Comparison of ENCODE assay signal across 8 mouse cellular contexts in genomic region chr7:43466099-43466694, GRCm38 (mm10). TPM values are rescaled to one million over a fixed set of nuclear protein-coding genes. Genes with fewer than 3 reads are reported as not detected.
A peak's percentile ranks its signal among the peaks of the same experiment; 100 is the strongest.
DNase-seq lines count a peak whose midpoint lies in the region; ATAC-seq and TF ChIP-seq lines count a peak whose summit lies in the region.

No protein-coding gene starts in this region.

- H3ac ChIP-seq in C2C12 (ENCODE audit: control insufficient read depth, insufficient read length, low read depth), result peak overlapping the region; percentile 61
- no peak overlapping the region for H3ac ChIP-seq in myocyte (ENCODE audit: control insufficient read depth, insufficient read length)

- peak; percentile 38; the same call in 1 of the 2 replicates for TF ChIP-seq POLR2A in bone marrow, adult 2 months (IDR thresholded peaks at IDR 0.05; ENCODE audit: borderline replicate concordance, control insufficient read depth, low read depth, low read length)
- TF ChIP-seq POLR2A in myocyte (IDR thresholded peaks at IDR 0.05; ENCODE audit: insufficient read length, low read depth), result no peak

- no peaks in the 10 kb centered on the region for H3K79me3 ChIP-seq in C2C12 (ENCODE audit: low read depth)

- H3K9me3 ChIP-seq in embryonic facial prominence, embryonic 15.5 days (replicated peaks), result no peaks in the 10 kb centered on the region
- H3K9me3 ChIP-seq in heart, embryonic 10.5 days, result no peaks in the 10 kb centered on the region
- no peaks in the 10 kb centered on the region for H3K9me3 ChIP-seq in kidney, embryonic 14.5 days (ENCODE audit: control insufficient read depth, low read length)
- no peaks in the 10 kb centered on the region for H3K9me3 ChIP-seq in liver, embryonic 12.5 days (replicated peaks)

- H3K9ac ChIP-seq in embryonic facial prominence, embryonic 15.5 days, result peak overlapping the region; percentile 28
- H3K9ac ChIP-seq in kidney, embryonic 14.5 days (ENCODE audit: low read depth, low read length), result peak overlapping the region; percentile 40; the same call in 1 of the 2 replicates
- peak overlapping the region; percentile 53 for H3K9ac ChIP-seq in liver, embryonic 12.5 days

- peak; percentile 96 for TF ChIP-seq CTCF in C2C12 (IDR thresholded peaks at IDR 0.05; ENCODE audit: control insufficient read depth, insufficient read depth, insufficient read length)
- peak; percentile 91 for TF ChIP-seq CTCF in bone marrow, adult 2 months (IDR thresholded peaks at IDR 0.05; ENCODE audit: control insufficient read depth, insufficient read depth, low read length)

- no peaks in the 10 kb centered on the region for H3K27me3 ChIP-seq in C2C12 (ENCODE audit: control insufficient read depth, insufficient read depth, insufficient read length)
- 0 out of 2 replicates have a peak, but pooled peaks cover 9% of the 10 kb centered on the region for H3K27me3 ChIP-seq in embryonic facial prominence, embryonic 15.5 days
- peaks cover 41% of the 10 kb centered on the region for H3K27me3 ChIP-seq in heart, embryonic 10.5 days (ENCODE audit: insufficient read depth, poor library complexity, severe bottlenecking)
- no peaks in the 10 kb centered on the region for H3K27me3 ChIP-seq in kidney, embryonic 14.5 days (ENCODE audit: control insufficient read depth, insufficient read depth, low read length)
- H3K27me3 ChIP-seq in liver, embryonic 12.5 days (replicated peaks), result peaks cover 24% of the 10 kb centered on the region
- H3K27me3 ChIP-seq in myocyte (ENCODE audit: control insufficient read depth, insufficient read depth, insufficient read length), result no peaks in the 10 kb centered on the region
- H3K27me3 ChIP-seq in splenic B cell, adult 2 months (ENCODE audit: control insufficient read depth, insufficient read depth, low read length, poor library complexity, severe bottlenecking), result no peaks in the 10 kb centered on the region

- H3K4me3 ChIP-seq in C2C12 (ENCODE audit: insufficient read depth, poor library complexity, severe bottlenecking), result peak overlapping the region; percentile 38
- peak overlapping the region; percentile 74 for H3K4me3 ChIP-seq in bone marrow, adult 2 months (replicated peaks; ENCODE audit: control insufficient read depth, low read depth, low read length)
- H3K4me3 ChIP-seq in embryonic facial prominence, embryonic 15.5 days (replicated peaks), result peak overlapping the region; percentile 54
- H3K4me3 ChIP-seq in heart, embryonic 10.5 days, result peak overlapping the region; percentile 59
- H3K4me3 ChIP-seq in kidney, embryonic 14.5 days (ENCODE audit: low read length), result peak overlapping the region; percentile 45
- H3K4me3 ChIP-seq in liver, embryonic 12.5 days, result peak overlapping the region; percentile 57
- peak overlapping the region; percentile 32 for H3K4me3 ChIP-seq in myocyte

- peak overlapping the region; percentile 61 for H3K27ac ChIP-seq in bone marrow, adult 2 months (ENCODE audit: control insufficient read depth, insufficient read depth, low read depth, low read length, poor library complexity)
- H3K27ac ChIP-seq in embryonic facial prominence, embryonic 15.5 days (replicated peaks), result peak overlapping the region; percentile 49; the same call in 1 of the 2 replicates
- peak overlapping the region; percentile 36; the same call in 1 of the 2 replicates for H3K27ac ChIP-seq in heart, embryonic 10.5 days
- no peak overlapping the region for H3K27ac ChIP-seq in kidney, embryonic 14.5 days (ENCODE audit: low read depth, low read length)
- H3K27ac ChIP-seq in liver, embryonic 12.5 days, result no peak overlapping the region

- DNase-seq in heart, embryonic 10.5 days (ENCODE audit: low spot score), result peak; percentile 89
- peak; percentile 86 for DNase-seq in splenic B cell, adult 2 months (ENCODE audit: low read depth, low spot score)

- H3K36me3 ChIP-seq in C2C12 (ENCODE audit: control insufficient read depth, insufficient read depth) (no peaks in the 10 kb centered on the region), myocyte (ENCODE audit: control insufficient read depth, insufficient read depth) (no peaks in the 10 kb centered on the region)
- H3K36me3 ChIP-seq in embryonic facial prominence, embryonic 15.5 days, result no peaks in the 10 kb centered on the region
- H3K36me3 ChIP-seq in heart, embryonic 10.5 days, result no peaks in the 10 kb centered on the region
- H3K36me3 ChIP-seq in kidney, embryonic 14.5 days (ENCODE audit: control insufficient read depth, insufficient read depth, low read length), result no peaks in the 10 kb centered on the region
- no peaks in the 10 kb centered on the region for H3K36me3 ChIP-seq in liver, embryonic 12.5 days
- H3K36me3 ChIP-seq in splenic B cell, adult 2 months (ENCODE audit: control insufficient read depth, insufficient read depth, low read length, poor library complexity, severe bottlenecking), result no peaks in the 10 kb centered on the region

- peaks cover 2% of the 10 kb centered on the region for H3K4me1 ChIP-seq in bone marrow, adult 2 months (ENCODE audit: control insufficient read depth, insufficient read depth, low read length)
- peaks cover 14% of the 10 kb centered on the region for H3K4me1 ChIP-seq in embryonic facial prominence, embryonic 15.5 days
- peaks cover 19% of the 10 kb centered on the region for H3K4me1 ChIP-seq in heart, embryonic 10.5 days
- H3K4me1 ChIP-seq in kidney, embryonic 14.5 days (ENCODE audit: control insufficient read depth, insufficient read depth, low read length), result no peaks in the 10 kb centered on the region
- H3K4me1 ChIP-seq in liver, embryonic 12.5 days, result peaks cover 22% of the 10 kb centered on the region

- peak overlapping the region; percentile 97 for H3K4me2 ChIP-seq in embryonic facial prominence, embryonic 15.5 days (replicated peaks)
- peak overlapping the region; percentile 86 for H3K4me2 ChIP-seq in kidney, embryonic 14.5 days (replicated peaks; ENCODE audit: low read depth, low read length)
- peak overlapping the region; percentile 89 for H3K4me2 ChIP-seq in liver, embryonic 12.5 days
- H3K4me2 ChIP-seq in myocyte (ENCODE audit: low read depth), result peak overlapping the region; percentile 97

- WGBS in bone marrow, adult 2 months, result under 1% methylated on average over 33 of the region's 33 CpGs
- WGBS in embryonic facial prominence, embryonic 15.5 days, result under 1% methylated on average over 33 of the region's 33 CpGs
- WGBS in heart, embryonic 10.5 days, result under 1% methylated on average over 33 of the region's 33 CpGs
- under 1% methylated on average over 33 of the region's 33 CpGs for WGBS in kidney, embryonic 14.5 days
- under 1% methylated on average over 30 of the region's 33 CpGs for WGBS in liver, embryonic 12.5 days (ENCODE audit: insufficient replicate concordance)

- H3K79me2 ChIP-seq in C2C12 (ENCODE audit: control insufficient read depth, insufficient read depth), result no peaks in the 10 kb centered on the region
- H3K79me2 ChIP-seq in myocyte (ENCODE audit: control insufficient read depth, insufficient read depth), result no peaks in the 10 kb centered on the region

- peak; percentile 64 for ATAC-seq in embryonic facial prominence, embryonic 15.5 days (ENCODE audit: insufficient number of reproducible peaks, low FRiP score, low TSS enrichment, low read depth)
- peak; percentile 67 for ATAC-seq in kidney, embryonic 14.5 days (ENCODE audit: low FRiP score, low TSS enrichment)
- peak; percentile 53 for ATAC-seq in liver, embryonic 12.5 days

RNA-seq across cellular contexts. Expression of gene Vsig10l, which starts 3.2 kb away (rescaled TPM):
- 1.2 TPM for polyA plus RNA-seq in C2C12 (2012; fragmentation: generic; extraction: Trizol)
- polyA plus RNA-seq in bone marrow, adult 2 months (2011; ENCODE audit: insufficient read depth, insufficient read length, low replicate concordance, missing spikeins), result 1.9 and 5.7 TPM in 2 replicates
- polyA plus RNA-seq in embryonic facial prominence, embryonic 15.5 days (2015; fragmentation: Nextera tagmentation; extraction: Ambion mirVana), result 13.6 and 15.3 TPM in 2 replicates
- 1.4 and 1.5 TPM in 2 replicates for polyA plus RNA-seq in heart, embryonic 10.5 days (2016; fragmentation: Nextera tagmentation; extraction: Ambion mirVana)
- polyA plus RNA-seq in kidney, embryonic 14.5 days (2014; fragmentation: Nextera tagmentation; extraction: Ambion mirVana), result 2.9 and 3.6 TPM in 2 replicates
- 1.2 and 2.3 TPM in 2 replicates for polyA plus RNA-seq in liver, embryonic 12.5 days (2016; fragmentation: Nextera tagmentation; extraction: Ambion mirVana)
- 0.73 TPM for polyA plus RNA-seq in myocyte (2012; fragmentation: generic; extraction: Trizol)

RNA-seq across cellular contexts. Expression of gene Gm45233, which starts 22.3 kb away (rescaled TPM):
- polyA plus RNA-seq in C2C12 (2012; fragmentation: generic; extraction: Trizol) (0.09 TPM), myocyte (2012; fragmentation: generic; extraction: Trizol) (0.12 TPM)
- polyA plus RNA-seq in bone marrow, adult 2 months (2011; ENCODE audit: insufficient read depth, insufficient read length, low replicate concordance, missing spikeins), result not detected in 2 replicates
- polyA plus RNA-seq in embryonic facial prominence, embryonic 15.5 days (2015; fragmentation: Nextera tagmentation; extraction: Ambion mirVana), result 0.26 and 0.94 TPM in 2 replicates
- polyA plus RNA-seq in heart, embryonic 10.5 days (2016; fragmentation: Nextera tagmentation; extraction: Ambion mirVana), result not detected in 2 replicates
- polyA plus RNA-seq in kidney, embryonic 14.5 days (2014; fragmentation: Nextera tagmentation; extraction: Ambion mirVana), result 0.27 TPM in 1 of 2 replicates, not detected in the other
- polyA plus RNA-seq in liver, embryonic 12.5 days (2016; fragmentation: Nextera tagmentation; extraction: Ambion mirVana), result 0.26 and 0.59 TPM in 2 replicates

RNA-seq across cellular contexts. Expression of gene Etfb, which starts 22.3 kb away (rescaled TPM):
- polyA plus RNA-seq in C2C12 (2012; fragmentation: generic; extraction: Trizol) (296 TPM), myocyte (2012; fragmentation: generic; extraction: Trizol) (244 TPM)
- 149 and 240 TPM in 2 replicates for polyA plus RNA-seq in bone marrow, adult 2 months (2011; ENCODE audit: insufficient read depth, insufficient read length, low replicate concordance, missing spikeins)
- polyA plus RNA-seq in embryonic facial prominence, embryonic 15.5 days (2015; fragmentation: Nextera tagmentation; extraction: Ambion mirVana), result 258 and 284 TPM in 2 replicates
- 505 and 580 TPM in 2 replicates for polyA plus RNA-seq in heart, embryonic 10.5 days (2016; fragmentation: Nextera tagmentation; extraction: Ambion mirVana)
- 323 and 358 TPM in 2 replicates for polyA plus RNA-seq in kidney, embryonic 14.5 days (2014; fragmentation: Nextera tagmentation; extraction: Ambion mirVana)
- polyA plus RNA-seq in liver, embryonic 12.5 days (2016; fragmentation: Nextera tagmentation; extraction: Ambion mirVana), result 238 and 249 TPM in 2 replicates

RNA-seq across cellular contexts. Expression of gene Iglon5, which starts 23.7 kb away (rescaled TPM):
- 1.8 TPM for polyA plus RNA-seq in C2C12 (2012; fragmentation: generic; extraction: Trizol)
- polyA plus RNA-seq in bone marrow, adult 2 months (2011; ENCODE audit: insufficient read depth, insufficient read length, low replicate concordance, missing spikeins), result not detected in 2 replicates
- polyA plus RNA-seq in embryonic facial prominence, embryonic 15.5 days (2015; fragmentation: Nextera tagmentation; extraction: Ambion mirVana), result 1.1 and 1.5 TPM in 2 replicates
- polyA plus RNA-seq in heart, embryonic 10.5 days (2016; fragmentation: Nextera tagmentation; extraction: Ambion mirVana), result 0.20 TPM in 1 of 2 replicates, not detected in the other
- polyA plus RNA-seq in kidney, embryonic 14.5 days (2014; fragmentation: Nextera tagmentation; extraction: Ambion mirVana), result 0.72 and 0.84 TPM in 2 replicates
- 0.05 TPM in 1 of 2 replicates, not detected in the other for polyA plus RNA-seq in liver, embryonic 12.5 days (2016; fragmentation: Nextera tagmentation; extraction: Ambion mirVana)
- polyA plus RNA-seq in myocyte (2012; fragmentation: generic; extraction: Trizol), result 4.9 TPM

RNA-seq across cellular contexts. Expression of gene Cldnd2, which starts 25.6 kb away (rescaled TPM):
- polyA plus RNA-seq in C2C12 (2012; fragmentation: generic; extraction: Trizol), result not detected
- 2.0 and 4.7 TPM in 2 replicates for polyA plus RNA-seq in bone marrow, adult 2 months (2011; ENCODE audit: insufficient read depth, insufficient read length, low replicate concordance, missing spikeins)
- polyA plus RNA-seq in embryonic facial prominence, embryonic 15.5 days (2015; fragmentation: Nextera tagmentation; extraction: Ambion mirVana), result not detected in 2 replicates
- not detected in 2 replicates for polyA plus RNA-seq in heart, embryonic 10.5 days (2016; fragmentation: Nextera tagmentation; extraction: Ambion mirVana)
- polyA plus RNA-seq in kidney, embryonic 14.5 days (2014; fragmentation: Nextera tagmentation; extraction: Ambion mirVana), result not detected in 2 replicates
- polyA plus RNA-seq in liver, embryonic 12.5 days (2016; fragmentation: Nextera tagmentation; extraction: Ambion mirVana), result not detected in 2 replicates
- polyA plus RNA-seq in myocyte (2012; fragmentation: generic; extraction: Trizol), result not detected

Comparison
In these comparisons a context has a peak if more than half of its experiments do, and no peak if none do; other contexts are left out.
1. H3K27ac ChIP-seq: peak in bone marrow, adult 2 months (single experiment), embryonic facial prominence, embryonic 15.5 days (single experiment) and heart, embryonic 10.5 days (single experiment); none in kidney, embryonic 14.5 days (single experiment) and liver, embryonic 12.5 days (single experiment).
2. Peak in every context shown above with its lines, with median percentiles within 50 percentile points of each other: H3K4me3 ChIP-seq, ATAC-seq, H3K4me2 ChIP-seq and H3K9ac ChIP-seq.